Mouse (Mus musculus): ENCODE data around the gene Zfp648.

Zfp648 gene

GRCm38 (mm10) chr1:154200955-154201722, at the start of gene Zfp648:
Gene Zfp648 (plus strand): TSS chr1:154201187.
- DNase-seq (ENCODE audit: extremely low spot score), result no peak

- DNase-seq (ENCODE audit: extremely low spot score), result no peak
Measured at GRCm38 (mm10) chr1:154152539-154152938, 48.4 kb upstream of the Zfp648 start.

GRCm38 (mm10) chr1:154153800-154154199, 47.2 kb upstream of the Zfp648 start:
- DNase-seq (ENCODE audit: extremely low spot score), result no peak

GRCm38 (mm10) chr1:154156177-154157062, 44.6 kb upstream of the Zfp648 start:
- no peak for DNase-seq (ENCODE audit: extremely low spot score)

- no peak for DNase-seq (ENCODE audit: extremely low spot score)
Measured at GRCm38 (mm10) chr1:154157131-154157530, 43.9 kb upstream of the Zfp648 start.

GRCm38 (mm10) chr1:154167696-154168095, 33.3 kb upstream of the Zfp648 start:
- DNase-seq (ENCODE audit: extremely low spot score), result no peak

GRCm38 (mm10) chr1:154175334-154175733, 25.7 kb upstream of the Zfp648 start:
- DNase-seq (ENCODE audit: extremely low spot score), result no peak

- DNase-seq (ENCODE audit: extremely low spot score), result no peak
Measured at GRCm38 (mm10) chr1:154177781-154178180, 23.2 kb upstream of the Zfp648 start.

GRCm38 (mm10) chr1:154178541-154179155, 22.3 kb upstream of the Zfp648 start:
- DNase-seq (ENCODE audit: extremely low spot score), result no peak

GRCm38 (mm10) chr1:154180952-154181351, 20.0 kb upstream of the Zfp648 start:
- DNase-seq (ENCODE audit: extremely low spot score), result peak; percentile 71

- no peak for DNase-seq (ENCODE audit: extremely low spot score)
Measured at GRCm38 (mm10) chr1:154182396-154183076, 18.5 kb upstream of the Zfp648 start.

- no peak for DNase-seq (ENCODE audit: extremely low spot score)
Measured at GRCm38 (mm10) chr1:154183077-154183751, 17.8 kb upstream of the Zfp648 start.

GRCm38 (mm10) chr1:154188229-154188628, 12.8 kb upstream of the Zfp648 start:
- DNase-seq (ENCODE audit: extremely low spot score), result no peak

- no peak for DNase-seq (ENCODE audit: extremely low spot score)
Measured at GRCm38 (mm10) chr1:154188631-154189030, 12.4 kb upstream of the Zfp648 start.

- DNase-seq (ENCODE audit: extremely low spot score), result no peak
Measured at GRCm38 (mm10) chr1:154189842-154190530, 11.0 kb upstream of the Zfp648 start.

GRCm38 (mm10) chr1:154198896-154199295, 2.1 kb upstream of the Zfp648 start:
- DNase-seq (ENCODE audit: extremely low spot score), result no peak

- DNase-seq (ENCODE audit: extremely low spot score), result no peak
Measured at GRCm38 (mm10) chr1:154202580-154202979, 1.6 kb downstream of the Zfp648 start.

GRCm38 (mm10) chr1:154203386-154203785, 2.4 kb downstream of the Zfp648 start:
- DNase-seq (ENCODE audit: extremely low spot score), result no peak

- DNase-seq (ENCODE audit: extremely low spot score), result no peak
Measured at GRCm38 (mm10) chr1:154204652-154205573, 3.9 kb downstream of the Zfp648 start.
